Comparison of ENCODE assay signal across 11 mouse cellular contexts in the genomic region with DNA sequence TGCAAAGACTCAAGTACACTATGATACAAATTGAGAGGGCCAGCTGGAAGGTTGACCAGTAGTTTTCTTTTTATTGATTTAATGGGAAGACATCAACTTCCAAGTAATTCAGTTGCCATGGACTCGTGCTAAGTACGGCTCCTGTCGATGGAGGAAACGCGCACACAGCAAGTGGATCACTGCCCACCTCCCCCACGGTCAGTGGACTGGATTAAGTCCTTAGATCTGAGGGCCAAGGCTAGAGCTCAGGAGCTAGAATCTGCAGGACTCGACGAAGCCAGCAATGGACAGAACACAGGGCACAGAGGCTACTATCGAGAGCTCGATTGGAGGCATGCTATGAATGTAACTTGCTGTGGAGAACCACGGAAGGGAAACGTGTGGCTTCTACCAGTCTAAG. TPM values are rescaled to one million over a fixed set of nuclear protein-coding genes. Genes with fewer than 3 reads are reported as not detected.
DNase-seq lines count a peak whose midpoint lies in the region; ATAC-seq and TF ChIP-seq lines count a peak whose summit lies in the region.
"Had no signal": no experiment of that assay in that cellular context is flagged by ENCODE, and none has a peak within 500 bp of the region (broad histone marks: within the 10 kb centered on the region; RNA-seq: fewer than 3 reads in every experiment).

No protein-coding gene starts in this region.

- H3K4me2 ChIP-seq in hindbrain, embryonic 15.5 days, result no peak overlapping the region
- no peak overlapping the region for H3K4me2 ChIP-seq in hindbrain, embryonic 11.5 days (replicated peaks; ENCODE audit: low read depth, low read length)
- no peak overlapping the region for H3K4me2 ChIP-seq in midbrain, embryonic 15.5 days
- H3K4me2 ChIP-seq in midbrain, embryonic 11.5 days, result no peak overlapping the region

- no peak for TF ChIP-seq CTCF in cerebellum, adult 2 months (IDR thresholded peaks at IDR 0.05; ENCODE audit: borderline replicate concordance, insufficient read depth, low read depth, low read length)
- TF ChIP-seq CTCF in olfactory bulb, adult 2 months (IDR thresholded peaks at IDR 0.05; ENCODE audit: insufficient read depth, low read depth, low read length), result no peak
- no peak for TF ChIP-seq CTCF in gastrocnemius, adult 2 months (IDR thresholded peaks at IDR 0.05)

- intact Hi-C loops in gastrocnemius, adult 2 months (cut with DNase I), result loop anchor here (1.0 to 5.0 kb wide), 3 partner anchors 40 to 213 kb away; no protein-coding TSS in a partner anchor

- no peak overlapping the region for H3K9ac ChIP-seq in hindbrain, embryonic 15.5 days
- no peak overlapping the region for H3K9ac ChIP-seq in hindbrain, embryonic 11.5 days (ENCODE audit: low read depth, low read length)
- no peak overlapping the region for H3K9ac ChIP-seq in midbrain, embryonic 15.5 days
- H3K9ac ChIP-seq in midbrain, embryonic 11.5 days (ENCODE audit: low read length), result no peak overlapping the region
- H3K9ac ChIP-seq: kidney, embryonic 15.5 days had no signal

- H3K4me3 ChIP-seq in cerebellum, adult 2 months (replicated peaks; ENCODE audit: insufficient read depth, low read depth, low read length), result no peak overlapping the region
- no peak overlapping the region for H3K4me3 ChIP-seq in hindbrain, embryonic 15.5 days
- H3K4me3 ChIP-seq in hindbrain, embryonic 11.5 days (ENCODE audit: low read depth, low read length), result no peak overlapping the region
- no peak overlapping the region for H3K4me3 ChIP-seq in midbrain, embryonic 15.5 days
- H3K4me3 ChIP-seq in midbrain, embryonic 11.5 days (ENCODE audit: low read depth, low read length), result no peak overlapping the region
- no peak overlapping the region for H3K4me3 ChIP-seq in olfactory bulb, adult 2 months (ENCODE audit: insufficient read depth, low read depth, low read length)
- H3K4me3 ChIP-seq in gastrocnemius, adult 2 months, result no peak overlapping the region
- H3K4me3 ChIP-seq: kidney, embryonic 15.5 days; midbrain, embryonic 12.5 days had no signal

- WGBS in cerebellum, adult 2 months, result 25% methylated on average over 12 of the region's 12 CpGs
- 88% methylated on average over 12 of the region's 12 CpGs for WGBS in hindbrain, embryonic 15.5 days
- 84% methylated on average over 12 of the region's 12 CpGs for WGBS in hindbrain, embryonic 11.5 days
- WGBS in midbrain, embryonic 15.5 days, result 86% methylated on average over 12 of the region's 12 CpGs
- 85% methylated on average over 12 of the region's 12 CpGs for WGBS in midbrain, embryonic 11.5 days
- 67% methylated on average over 12 of the region's 12 CpGs for WGBS in olfactory bulb, adult 2 months

- no peak for TF ChIP-seq POLR2A in cerebellum, adult 2 months (IDR thresholded peaks at IDR 0.05; ENCODE audit: borderline replicate concordance, insufficient read depth, low read length)
- no peak for TF ChIP-seq POLR2A in olfactory bulb, adult 2 months (IDR thresholded peaks at IDR 0.05; ENCODE audit: insufficient read depth, low read depth, low read length)

- no peaks in the 10 kb centered on the region for H3K36me3 ChIP-seq in hindbrain, embryonic 15.5 days
- H3K36me3 ChIP-seq in hindbrain, embryonic 11.5 days (ENCODE audit: control insufficient read depth, insufficient read depth, low read length), result no peaks in the 10 kb centered on the region
- no peaks in the 10 kb centered on the region for H3K36me3 ChIP-seq in midbrain, embryonic 15.5 days (replicated peaks)
- H3K36me3 ChIP-seq in midbrain, embryonic 11.5 days (ENCODE audit: control insufficient read depth, insufficient read depth, low read length), result no peaks in the 10 kb centered on the region
- H3K36me3 ChIP-seq: kidney, embryonic 15.5 days; midbrain, embryonic 12.5 days had no signal

- DNase-seq in cerebellum, adult 2 months, result peak in 1 of 2 experiments; percentile 47
- DNase-seq in cerebellum, postnatal 4 days (ENCODE audit: low spot score in 2 of 2), result no peak
- DNase-seq in hindbrain, embryonic 11.5 days (ENCODE audit: low spot score), result no peak
- DNase-seq in midbrain, embryonic 11.5 days (ENCODE audit: low spot score, missing footprints), result no peak
- no peak for DNase-seq in gastrocnemius, adult 2 months

- ATAC-seq in hindbrain, embryonic 15.5 days (ENCODE audit: low FRiP score, low read depth), result no peak
- ATAC-seq in hindbrain, embryonic 11.5 days (ENCODE audit: low FRiP score), result no peak
- ATAC-seq in midbrain, embryonic 15.5 days (replicated peaks), result no peak
- ATAC-seq in midbrain, embryonic 11.5 days (ENCODE audit: low FRiP score), result no peak

- H3K4me1 ChIP-seq in cerebellum, adult 2 months (ENCODE audit: control insufficient read depth, insufficient read depth, low read length), result peaks cover 47% of the 10 kb centered on the region
- peaks cover 40% of the 10 kb centered on the region for H3K4me1 ChIP-seq in hindbrain, embryonic 15.5 days (replicated peaks)
- H3K4me1 ChIP-seq in hindbrain, embryonic 11.5 days (replicated peaks; ENCODE audit: control insufficient read depth, insufficient read depth, low read length), result no peaks in the 10 kb centered on the region; the same call in 1 of the 2 replicates
- H3K4me1 ChIP-seq in midbrain, embryonic 15.5 days, result peaks cover 44% of the 10 kb centered on the region
- peaks cover 3% of the 10 kb centered on the region; the same call in 1 of the 2 replicates for H3K4me1 ChIP-seq in midbrain, embryonic 11.5 days (ENCODE audit: control insufficient read depth, insufficient read depth, low read length)
- peaks cover 44% of the 10 kb centered on the region for H3K4me1 ChIP-seq in olfactory bulb, adult 2 months (ENCODE audit: control insufficient read depth, insufficient read depth, low read length)

- H3K27me3 ChIP-seq in cerebellum, adult 2 months (ENCODE audit: control insufficient read depth, insufficient read depth, low read length), result no peaks in the 10 kb centered on the region
- no peaks in the 10 kb centered on the region for H3K27me3 ChIP-seq in hindbrain, embryonic 15.5 days
- no peaks in the 10 kb centered on the region for H3K27me3 ChIP-seq in hindbrain, embryonic 11.5 days (ENCODE audit: control insufficient read depth, insufficient read depth, low read length)
- no peaks in the 10 kb centered on the region for H3K27me3 ChIP-seq in midbrain, embryonic 15.5 days (replicated peaks)
- H3K27me3 ChIP-seq in midbrain, embryonic 11.5 days (ENCODE audit: control insufficient read depth, insufficient read depth, low read length), result peaks cover 3% of the 10 kb centered on the region; the same call in 1 of the 2 replicates
- H3K27me3 ChIP-seq: kidney, embryonic 15.5 days had no signal

- H3K9me3 ChIP-seq in hindbrain, embryonic 15.5 days, result no peaks in the 10 kb centered on the region
- H3K9me3 ChIP-seq in hindbrain, embryonic 11.5 days (ENCODE audit: control insufficient read depth, low read length), result no peaks in the 10 kb centered on the region
- no peaks in the 10 kb centered on the region for H3K9me3 ChIP-seq in midbrain, embryonic 15.5 days
- no peaks in the 10 kb centered on the region for H3K9me3 ChIP-seq in midbrain, embryonic 11.5 days (ENCODE audit: control insufficient read depth, low read length)
- H3K9me3 ChIP-seq: kidney, embryonic 15.5 days; midbrain, embryonic 12.5 days had no signal

- peak overlapping the region; percentile 92 for H3K27ac ChIP-seq in cerebellum, adult 2 months (ENCODE audit: insufficient read depth, low read length)
- H3K27ac ChIP-seq in hindbrain, embryonic 15.5 days (replicated peaks), result peak overlapping the region; percentile 49
- no peak overlapping the region for H3K27ac ChIP-seq in hindbrain, embryonic 11.5 days (ENCODE audit: low read depth, low read length)
- H3K27ac ChIP-seq in midbrain, embryonic 15.5 days, result peak overlapping the region; percentile 72; the same call in 1 of the 2 replicates
- H3K27ac ChIP-seq in midbrain, embryonic 11.5 days (ENCODE audit: low read depth, low read length), result no peak overlapping the region
- peak overlapping the region; percentile 38 for H3K27ac ChIP-seq in olfactory bulb, adult 2 months (ENCODE audit: insufficient read depth, low read depth, low read length)
- H3K27ac ChIP-seq in gastrocnemius, adult 2 months, result no peak overlapping the region

RNA-seq across cellular contexts. Expression of a gene that starts 52.5 kb away (rescaled TPM):
- polyA plus RNA-seq in cerebellum, adult 2 months (2012; rRNA removed), result 245 and 253 TPM in 2 replicates
- 78.8 and 87.2 TPM in 2 replicates for polyA plus RNA-seq in hindbrain, embryonic 15.5 days (2015; fragmentation: Nextera tagmentation; extraction: Ambion mirVana)
- polyA plus RNA-seq in hindbrain, embryonic 11.5 days (2014; fragmentation: Nextera tagmentation; extraction: Ambion mirVana), result 18.3 and 19.6 TPM in 2 replicates
- polyA plus RNA-seq in midbrain, embryonic 15.5 days (2015; fragmentation: Nextera tagmentation; extraction: Ambion mirVana), result 86.9 and 95.6 TPM in 2 replicates
- 17.6 and 18.3 TPM in 2 replicates for polyA plus RNA-seq in midbrain, embryonic 11.5 days (2014; fragmentation: Nextera tagmentation; extraction: Ambion mirVana)
- not detected in 2 replicates for polyA plus RNA-seq in olfactory bulb, adult 2 months (2012; ENCODE audit: insufficient read depth, insufficient read length, low replicate concordance, missing spikeins)
- total RNA-seq in gastrocnemius, adult 2 months (2021), result 1 to 10 TPM; 1.1 to 2.1 TPM
- total RNA-seq: common myeloid progenitor, adult 5-6 weeks had no signal

RNA-seq across cellular contexts. Expression of a gene that starts 59.1 kb away (rescaled TPM):
- polyA plus RNA-seq in cerebellum, adult 2 months (2012; rRNA removed), result 94.5 and 109 TPM in 2 replicates
- 73.8 and 75.7 TPM in 2 replicates for polyA plus RNA-seq in hindbrain, embryonic 15.5 days (2015; fragmentation: Nextera tagmentation; extraction: Ambion mirVana)
- 99.0 and 99.3 TPM in 2 replicates for polyA plus RNA-seq in hindbrain, embryonic 11.5 days (2014; fragmentation: Nextera tagmentation; extraction: Ambion mirVana)
- 78.5 and 87.4 TPM in 2 replicates for polyA plus RNA-seq in midbrain, embryonic 15.5 days (2015; fragmentation: Nextera tagmentation; extraction: Ambion mirVana)
- polyA plus RNA-seq in midbrain, embryonic 11.5 days (2014; fragmentation: Nextera tagmentation; extraction: Ambion mirVana), result 101 and 110 TPM in 2 replicates
- polyA plus RNA-seq in olfactory bulb, adult 2 months (2012; ENCODE audit: insufficient read depth, insufficient read length, low replicate concordance, missing spikeins), result not detected in 2 replicates
- 1 to 10 TPM; 4.6 to 6.1 TPM for total RNA-seq in gastrocnemius, adult 2 months (2021)

Comparison
In these comparisons a context has a peak if more than half of its experiments do, and no peak if none do; other contexts are left out.
1. H3K27ac ChIP-seq: peak in cerebellum, adult 2 months (single experiment), hindbrain, embryonic 15.5 days (single experiment), midbrain, embryonic 15.5 days (single experiment) and olfactory bulb, adult 2 months (single experiment); none in hindbrain, embryonic 11.5 days (single experiment), midbrain, embryonic 11.5 days (single experiment) and gastrocnemius, adult 2 months (single experiment).
2. RNA of a gene that starts 59.1 kb away (polyA plus RNA-seq): 101 to 110 TPM in midbrain, embryonic 11.5 days, 99.0 to 99.3 TPM in hindbrain, embryonic 11.5 days, 94.5 to 109 TPM in cerebellum, adult 2 months, 78.5 to 87.4 TPM in midbrain, embryonic 15.5 days and 73.8 to 75.7 TPM in hindbrain, embryonic 15.5 days; not detected in olfactory bulb, adult 2 months; every median in the first group is over 10 times any median in the second.